15 mouse cellular contexts compared by ENCODE assay signal in the genomic region with DNA sequence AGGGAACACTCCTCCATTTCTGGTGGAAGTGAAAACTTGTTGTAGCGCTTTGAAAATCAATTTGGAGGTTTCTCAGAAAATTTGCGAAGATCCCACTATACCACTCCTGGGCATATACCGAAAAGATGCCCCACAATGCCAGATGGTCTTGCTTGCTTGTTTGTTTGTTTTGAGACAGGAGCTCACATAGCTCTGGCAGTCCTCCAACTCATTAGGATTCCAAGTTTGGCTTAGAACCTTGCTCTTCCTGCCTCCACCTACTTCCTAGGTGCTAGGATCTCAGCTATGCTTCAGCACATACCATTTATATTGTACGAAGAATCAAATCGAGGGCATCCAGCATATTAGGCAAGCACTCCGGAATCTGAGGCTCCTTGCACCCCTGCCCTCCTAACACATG.
"Had no signal": no experiment of that assay in that cellular context is flagged by ENCODE, and none has a peak within 500 bp of the region (broad histone marks: within the 10 kb centered on the region; RNA-seq: fewer than 3 reads in every experiment).

No protein-coding gene starts in this region.

- H3K4me2 ChIP-seq: limb, embryonic 13.5 days; lung, embryonic 14.5 days; midbrain, embryonic 11.5 days; midbrain, embryonic 15.5 days; neural tube, embryonic 13.5 days had no signal

- H3K36me3 ChIP-seq: limb, embryonic 13.5 days; midbrain, embryonic 15.5 days; neural tube, embryonic 13.5 days had no signal

- H3K9ac ChIP-seq: limb, embryonic 13.5 days; liver, embryonic 14.5 days; lung, embryonic 14.5 days; midbrain, embryonic 15.5 days; neural tube, embryonic 13.5 days had no signal

- H3K27me3 ChIP-seq: limb, embryonic 13.5 days; midbrain, embryonic 15.5 days; neural tube, embryonic 13.5 days had no signal

- H3K9me3 ChIP-seq: limb, embryonic 13.5 days; midbrain, embryonic 15.5 days; neural tube, embryonic 13.5 days had no signal

- ATAC-seq: midbrain, embryonic 15.5 days had no signal

- H3K4me3 ChIP-seq: limb, embryonic 13.5 days; midbrain, embryonic 15.5 days; neural tube, embryonic 13.5 days had no signal

- DNase-seq: kidney, postnatal 14 days; left cerebral cortex, postnatal 4 days; lung, embryonic 14.5 days; lung, postnatal 10 days; lung, postnatal 4 days; retina, postnatal 1 day; right cerebral cortex, postnatal 4 days; spleen, adult 18-20 months; thymus, adult 18-20 months; thymus, postnatal 14 days had no signal

- H3K4me1 ChIP-seq: limb, embryonic 13.5 days; midbrain, embryonic 15.5 days; neural tube, embryonic 13.5 days had no signal

- H3K27ac ChIP-seq: limb, embryonic 13.5 days; liver, embryonic 14.5 days; midbrain, embryonic 15.5 days; neural tube, embryonic 13.5 days had no signal
